Mouse (Mus musculus): ENCODE measurements around the gene Atxn7l3. TPM values are rescaled to one million over a fixed set of nuclear protein-coding genes. Genes with fewer than 3 reads are reported as not detected.

Gene Atxn7l3
- polyA plus RNA-seq, 1 experiment from 2014 or later = 20.8 TPM

GRCm38 (mm10) chr11:102323516-102323915 lies 27.1 kb upstream of the Atxn7l3 start:
- H3K4me3 ChIP-seq (ENCODE audit: low read depth, low read length) = no peak overlapping the region
- WGBS = 79% methylated on average over 1 of the region's 1 CpGs

GRCm38 (mm10) chr11:102321931-102322330 lies 25.5 kb upstream of the Atxn7l3 start:
- Histone ChIP-seq H3K9ac (ENCODE audit: low read depth, low read length) (no peak overlapping the region), H3K36me3 (ENCODE audit: control insufficient read depth, insufficient read depth, low read length) (no peaks in the 10 kb centered on the region), H3K27me3 (replicated peaks; ENCODE audit: control insufficient read depth, insufficient read depth, low read length) (no peaks in the 10 kb centered on the region), H3K9me3 (ENCODE audit: control insufficient read depth, low read length) (no peaks in the 10 kb centered on the region), H3K4me3 (ENCODE audit: low read depth, low read length) (no peak overlapping the region), H3K27ac (replicated peaks; ENCODE audit: low read depth, low read length) (no peak overlapping the region), H3K4me2 (ENCODE audit: low read depth, low read length) (no peak overlapping the region), H3K4me1 (ENCODE audit: control insufficient read depth, insufficient read depth, low read length) (0 out of 2 replicates have a peak, but pooled peaks cover 3% of the 10 kb centered on the region)
- no peak for ATAC-seq (ENCODE audit: low read depth)
- WGBS = 77% methylated on average over 6 of the region's 6 CpGs
- DNase-seq (ENCODE audit: low spot score) = no peak

More at GRCm38 (mm10) chr11:102323516-102323915, 27.1 kb upstream of the Atxn7l3 start:
- no peaks in the 10 kb centered on the region for H3K27me3 ChIP-seq (replicated peaks; ENCODE audit: control insufficient read depth, insufficient read depth, low read length)
- DNase-seq (ENCODE audit: low spot score) (no peak), ATAC-seq (ENCODE audit: low read depth) (no peak)
- no peaks in the 10 kb centered on the region for H3K9me3 ChIP-seq (ENCODE audit: control insufficient read depth, low read length)
- no peak overlapping the region for H3K4me2 ChIP-seq (ENCODE audit: low read depth, low read length)
- H3K36me3 ChIP-seq (ENCODE audit: control insufficient read depth, insufficient read depth, low read length) = no peaks in the 10 kb centered on the region
- H3K4me1 ChIP-seq (ENCODE audit: control insufficient read depth, insufficient read depth, low read length) = 0 out of 2 replicates have a peak, but pooled peaks cover 3% of the 10 kb centered on the region
- H3K9ac ChIP-seq (ENCODE audit: low read depth, low read length) = no peak overlapping the region
- H3K27ac ChIP-seq (replicated peaks; ENCODE audit: low read depth, low read length) = no peak overlapping the region

- no peaks in the 10 kb centered on the region for H3K27me3 ChIP-seq (replicated peaks; ENCODE audit: control insufficient read depth, insufficient read depth, low read length)
- peak overlapping the region; percentile 100 for H3K9ac ChIP-seq (ENCODE audit: low read depth, low read length)
- peak overlapping the region; percentile 98 for H3K27ac ChIP-seq (replicated peaks; ENCODE audit: low read depth, low read length)
- 17% methylated on average over 10 of the region's 10 CpGs for WGBS
- peak overlapping the region; percentile 86 for H3K4me3 ChIP-seq (ENCODE audit: low read depth, low read length)
- no peak for ATAC-seq (ENCODE audit: low read depth)
- peaks cover 3% of the 10 kb centered on the region; the same call in 1 of the 2 replicates for H3K36me3 ChIP-seq (ENCODE audit: control insufficient read depth, insufficient read depth, low read length)
- DNase-seq (ENCODE audit: low spot score) = peak; percentile 86
- peaks cover 7% of the 10 kb centered on the region for H3K4me1 ChIP-seq (ENCODE audit: control insufficient read depth, insufficient read depth, low read length)
- H3K9me3 ChIP-seq (ENCODE audit: control insufficient read depth, low read length) = no peaks in the 10 kb centered on the region
- H3K4me2 ChIP-seq (ENCODE audit: low read depth, low read length) = peak overlapping the region; percentile 64
Measured at GRCm38 (mm10) chr11:102320686-102321005, 24.2 kb upstream of the Atxn7l3 start.

GRCm38 (mm10) chr11:102319941-102320685 lies 23.7 kb upstream of the Atxn7l3 start:
- under 1% methylated on average over 35 of the region's 38 CpGs for WGBS
- Histone ChIP-seq H3K27me3 (replicated peaks; ENCODE audit: control insufficient read depth, insufficient read depth, low read length) (no peaks in the 10 kb centered on the region), H3K9me3 (ENCODE audit: control insufficient read depth, low read length) (no peaks in the 10 kb centered on the region), H3K4me3 (ENCODE audit: low read depth, low read length) (peak overlapping the region; percentile 86), H3K36me3 (ENCODE audit: control insufficient read depth, insufficient read depth, low read length) (peaks cover 8% of the 10 kb centered on the region), H3K4me1 (ENCODE audit: control insufficient read depth, insufficient read depth, low read length) (peaks cover 9% of the 10 kb centered on the region), H3K27ac (replicated peaks; ENCODE audit: low read depth, low read length) (peak overlapping the region; percentile 98), H3K9ac (ENCODE audit: low read depth, low read length) (peak overlapping the region; percentile 100), H3K4me2 (ENCODE audit: low read depth, low read length) (peak overlapping the region; percentile 64)
- ATAC-seq (ENCODE audit: low read depth) = peak; percentile 27; the same call in 1 of the 2 replicates
- peak; percentile 95 for DNase-seq (ENCODE audit: low spot score)

GRCm38 (mm10) chr11:102319410-102319792 lies 23.0 kb upstream of the Atxn7l3 start, which contains the start of gene Ubtf:
Gene Ubtf (minus strand): TSS chr11:102319742.
- H3K4me1 ChIP-seq (ENCODE audit: control insufficient read depth, insufficient read depth, low read length) = peaks cover 9% of the 10 kb centered on the region
- peak; percentile 92 for DNase-seq (ENCODE audit: low spot score)
- H3K27ac ChIP-seq (replicated peaks; ENCODE audit: low read depth, low read length) = peak within 1 kb of the TSS; percentile 98
- no peaks in the 10 kb centered on the region for H3K27me3 ChIP-seq (replicated peaks; ENCODE audit: control insufficient read depth, insufficient read depth, low read length)
- peak within 1 kb of the TSS; percentile 100 for H3K9ac ChIP-seq (ENCODE audit: low read depth, low read length)
- H3K4me3 ChIP-seq (ENCODE audit: low read depth, low read length) = peak within 1 kb of the TSS; percentile 86
- H3K4me2 ChIP-seq (ENCODE audit: low read depth, low read length) = peak within 1 kb of the TSS; percentile 64
- peaks cover 16% of the 10 kb centered on the region for H3K36me3 ChIP-seq (ENCODE audit: control insufficient read depth, insufficient read depth, low read length)
- H3K9me3 ChIP-seq (ENCODE audit: control insufficient read depth, low read length) = no peaks in the 10 kb centered on the region
- peak; percentile 30 for ATAC-seq (ENCODE audit: low read depth)
- whole genome bisulfite sequencing = 0% methylated on average over 25 of the region's 25 CpGs

- Histone ChIP-seq H3K9ac (ENCODE audit: low read depth, low read length) (peak overlapping the region; percentile 100), H3K36me3 (ENCODE audit: control insufficient read depth, insufficient read depth, low read length) (peaks cover 22% of the 10 kb centered on the region), H3K9me3 (ENCODE audit: control insufficient read depth, low read length) (no peaks in the 10 kb centered on the region), H3K27me3 (replicated peaks; ENCODE audit: control insufficient read depth, insufficient read depth, low read length) (no peaks in the 10 kb centered on the region), H3K4me3 (ENCODE audit: low read depth, low read length) (peak overlapping the region; percentile 86), H3K4me2 (ENCODE audit: low read depth, low read length) (peak overlapping the region; percentile 64), H3K27ac (replicated peaks; ENCODE audit: low read depth, low read length) (peak overlapping the region; percentile 98), H3K4me1 (ENCODE audit: control insufficient read depth, insufficient read depth, low read length) (peaks cover 9% of the 10 kb centered on the region)
- under 1% methylated on average over 59 of the region's 84 CpGs for WGBS
- ATAC-seq (ENCODE audit: low read depth) = peak; percentile 3; the same call in 1 of the 2 replicates
- DNase-seq (ENCODE audit: low spot score) = peak; percentile 53
Measured at GRCm38 (mm10) chr11:102318576-102319409, 22.4 kb upstream of the Atxn7l3 start.

GRCm38 (mm10) chr11:102317901-102318575 lies 21.6 kb upstream of the Atxn7l3 start:
- peak overlapping the region; percentile 98 for H3K27ac ChIP-seq (replicated peaks; ENCODE audit: low read depth, low read length)
- WGBS = 0% methylated on average over 15 of the region's 77 CpGs
- no peaks in the 10 kb centered on the region for H3K27me3 ChIP-seq (replicated peaks; ENCODE audit: control insufficient read depth, insufficient read depth, low read length)
- H3K4me1 ChIP-seq (ENCODE audit: control insufficient read depth, insufficient read depth, low read length) = peaks cover 9% of the 10 kb centered on the region
- peak overlapping the region; percentile 86 for H3K4me3 ChIP-seq (ENCODE audit: low read depth, low read length)
- H3K36me3 ChIP-seq (ENCODE audit: control insufficient read depth, insufficient read depth, low read length) = peaks cover 29% of the 10 kb centered on the region
- DNase-seq (ENCODE audit: low spot score) (peak; percentile 91), ATAC-seq (ENCODE audit: low read depth) (peak; percentile 61)
- H3K9me3 ChIP-seq (ENCODE audit: control insufficient read depth, low read length) = no peaks in the 10 kb centered on the region
- peak overlapping the region; percentile 100 for H3K9ac ChIP-seq (ENCODE audit: low read depth, low read length)
- peak overlapping the region; percentile 64 for H3K4me2 ChIP-seq (ENCODE audit: low read depth, low read length)

- peak overlapping the region; percentile 98 for H3K27ac ChIP-seq (replicated peaks; ENCODE audit: low read depth, low read length)
- H3K9ac ChIP-seq (ENCODE audit: low read depth, low read length) = peak overlapping the region; percentile 100
- H3K4me2 ChIP-seq (ENCODE audit: low read depth, low read length) = peak overlapping the region; percentile 64
- peak; percentile 41 for DNase-seq (ENCODE audit: low spot score)
- no peaks in the 10 kb centered on the region for H3K27me3 ChIP-seq (replicated peaks; ENCODE audit: control insufficient read depth, insufficient read depth, low read length)
- H3K4me3 ChIP-seq (ENCODE audit: low read depth, low read length) = peak overlapping the region; percentile 86
- H3K9me3 ChIP-seq (ENCODE audit: control insufficient read depth, low read length) = no peaks in the 10 kb centered on the region
- H3K4me1 ChIP-seq (ENCODE audit: control insufficient read depth, insufficient read depth, low read length) = peaks cover 9% of the 10 kb centered on the region
- 1% methylated on average over 19 of the region's 87 CpGs for WGBS
- H3K36me3 ChIP-seq (ENCODE audit: control insufficient read depth, insufficient read depth, low read length) = peaks cover 36% of the 10 kb centered on the region
- peak; percentile 16 for ATAC-seq (ENCODE audit: low read depth)
Measured at GRCm38 (mm10) chr11:102317298-102317900, 21.0 kb upstream of the Atxn7l3 start.

Data from embryonic facial prominence, embryonic 14.5 days (tissue).